ENCODE assay signal across 25 mouse cellular contexts in the genomic region with DNA sequence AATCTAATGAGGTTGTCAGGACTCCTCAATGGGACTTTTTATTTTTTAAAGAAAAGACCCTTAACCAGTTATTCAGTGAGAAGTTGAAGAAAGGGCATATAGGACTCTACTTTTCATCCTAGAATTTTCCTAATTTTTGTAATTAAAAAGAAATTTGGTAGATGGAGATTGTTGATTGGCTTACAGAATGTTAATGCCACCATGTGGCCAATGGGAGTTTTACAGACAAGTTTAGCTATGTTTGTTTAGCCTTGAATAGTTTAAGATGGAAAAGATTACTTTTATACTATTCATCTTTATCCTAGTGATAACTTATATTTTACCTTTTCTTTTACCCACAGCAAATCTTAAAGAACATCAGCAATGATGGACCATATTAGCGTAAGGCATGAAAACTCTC.
DNase-seq lines count a peak whose midpoint lies in the region; ATAC-seq and TF ChIP-seq lines count a peak whose summit lies in the region.
"Had no signal": no experiment of that assay in that cellular context is flagged by ENCODE, and none has a peak within 500 bp of the region (broad histone marks: within the 10 kb centered on the region; RNA-seq: fewer than 3 reads in every experiment).

No protein-coding gene starts in this region.

- no peaks in the 10 kb centered on the region for H3K9me3 ChIP-seq in kidney, postnatal 0 days (replicated peaks; ENCODE audit: low read length)
- H3K9me3 ChIP-seq: embryonic facial prominence, embryonic 10.5 days; intestine, embryonic 15.5 days; kidney, embryonic 15.5 days; limb, embryonic 12.5 days; midbrain, embryonic 12.5 days had no signal

- H3K4me1 ChIP-seq in kidney, postnatal 0 days (replicated peaks; ENCODE audit: insufficient read depth, low read length) = no peaks in the 10 kb centered on the region
- H3K4me1 ChIP-seq: embryonic facial prominence, embryonic 10.5 days; intestine, embryonic 15.5 days; kidney, embryonic 15.5 days; limb, embryonic 12.5 days; midbrain, embryonic 12.5 days had no signal

- no peaks in the 10 kb centered on the region for H3K36me3 ChIP-seq in kidney, postnatal 0 days (ENCODE audit: insufficient read depth, low read length)
- H3K36me3 ChIP-seq: embryonic facial prominence, embryonic 10.5 days; intestine, embryonic 15.5 days; kidney, embryonic 15.5 days; limb, embryonic 12.5 days; midbrain, embryonic 12.5 days had no signal

- DNase-seq in kidney, postnatal 0 days (ENCODE audit: low spot score) = no peak
- DNase-seq in kidney, adult 9 months = no peak
- DNase-seq in 3T3-L1 (ENCODE audit: low read depth, low spot score) (peak; percentile 57), 416B (ENCODE audit: low read depth) (peak; percentile 21), adipocyte (ENCODE audit: low spot score) (peak; percentile 37)
- DNase-seq in cerebellum, adult 8-10 months = no peak
- no peak for DNase-seq in right cerebral cortex, postnatal 10 days (ENCODE audit: low spot score in 2 of 2)
- DNase-seq: adrenal gland, postnatal 14 days; gastrocnemius, postnatal 36 days; heart, postnatal 36 days; kidney, postnatal 4 days; liver, postnatal 0 days; lung, postnatal 14 days; right cerebral cortex, postnatal 25 days; spleen, adult 18-20 months; thymus, postnatal 14 days had no signal

- no peak overlapping the region for H3K4me3 ChIP-seq in kidney, postnatal 0 days (replicated peaks; ENCODE audit: low read depth, low read length)
- H3K4me3 ChIP-seq: embryonic facial prominence, embryonic 10.5 days; intestine, embryonic 15.5 days; kidney, embryonic 15.5 days; limb, embryonic 12.5 days; midbrain, embryonic 12.5 days had no signal

- H3K4me2 ChIP-seq in kidney, postnatal 0 days (ENCODE audit: low read length) = no peak overlapping the region
- H3K4me2 ChIP-seq: hindbrain, embryonic 14.5 days; intestine, embryonic 15.5 days; kidney, embryonic 15.5 days; limb, embryonic 12.5 days; liver, embryonic 11.5 days; midbrain, embryonic 12.5 days had no signal

- no peak for ATAC-seq in kidney, postnatal 0 days (replicated peaks; ENCODE audit: low FRiP score, low read depth)
- ATAC-seq: CD4-positive, CD25-positive, alpha-beta regulatory T cell, adult 4 months; forebrain, embryonic 16.5 days; intestine, embryonic 15.5 days; liver, postnatal 0 days had no signal

- WGBS in kidney, postnatal 0 days = 89% methylated on average over 1 of the region's 1 CpGs

- no peaks in the 10 kb centered on the region for H3K27me3 ChIP-seq in kidney, postnatal 0 days (ENCODE audit: insufficient read depth, low read length)
- H3K27me3 ChIP-seq: intestine, embryonic 15.5 days; kidney, embryonic 15.5 days; limb, embryonic 12.5 days; midbrain, embryonic 12.5 days had no signal

- peak; percentile 37; the same call in 1 of the 2 replicates for TF ChIP-seq CTCF in kidney, postnatal 0 days (IDR thresholded peaks at IDR 0.05; ENCODE audit: low read depth)

- no peak overlapping the region for H3K9ac ChIP-seq in kidney, postnatal 0 days (ENCODE audit: low read depth, low read length)
- H3K9ac ChIP-seq: hindbrain, embryonic 14.5 days; intestine, embryonic 15.5 days; kidney, embryonic 15.5 days; limb, embryonic 12.5 days; liver, postnatal 0 days; midbrain, embryonic 12.5 days had no signal

- no peak overlapping the region for H3K27ac ChIP-seq in kidney, postnatal 0 days
- H3K27ac ChIP-seq: embryonic facial prominence, embryonic 10.5 days; hindbrain, embryonic 14.5 days; intestine, embryonic 15.5 days; kidney, embryonic 15.5 days; limb, embryonic 12.5 days; midbrain, embryonic 12.5 days had no signal

Comparison
In these comparisons a context has a peak if more than half of its experiments do, and no peak if none do; other contexts are left out.
1. DNase-seq: peak in 3T3-L1 (single experiment), 416B (single experiment) and adipocyte (single experiment); none in kidney, postnatal 0 days (single experiment), kidney, adult 9 months (single experiment), cerebellum, adult 8-10 months (single experiment) and right cerebral cortex, postnatal 10 days (0 of 2).